Mouse (Mus musculus) kidney, adult 2 months (tissue): Measurements from ENCODE around the gene Padi1.

Experiments used
- CTCF ChIP-seq: fragments of 200-500 bp; conservative IDR thresholded peaks from 2 replicates; pipeline ENCODE4 v1.5.1; 2011; ENCODE audit warnings: low read depth, mild to moderate bottlenecking, control low read depth, low read length, moderate library complexity, mixed read lengths; ENCODE audit not compliant: insufficient read depth, insufficient read length
- POLR2A ChIP-seq: fragments of 200-500 bp; IDR thresholded peaks from one replicate; pipeline ENCODE4 v1.6.1; 2011; ENCODE audit warnings: low read depth, low read length, control low read depth

- TF ChIP-seq CTCF (no peak), POLR2A (no peak)
Measured at GRCm38 (mm10) chr4:140782821-140783220, 62.8 kb downstream of the Padi1 start.
